Mouse (Mus musculus) lung, adult 2 months (tissue): ENCODE results near the gene Sdsl. TPM values are rescaled to one million over a fixed set of nuclear protein-coding genes. Genes with fewer than 3 reads are reported as not detected.

ENCODE experiments used
- DNase-seq: peaks from one replicate; pipeline ENCODE4 v3.0.0; 2022
- H3K4me1 ChIP-seq: fragments of 200-500 bp; 2 replicates; pipeline ENCODE4 v1.6.1; 2011; ENCODE audit warnings: low read length; ENCODE audit not compliant: control insufficient read depth, insufficient read depth
- H3K4me3 ChIP-seq: fragments of 200-500 bp; replicated peaks from 2 replicates; pipeline ENCODE3; 2011; ENCODE audit warnings: low read depth, mild to moderate bottlenecking, control low read depth, low read length; ENCODE audit errors: extremely low read depth
- CTCF ChIP-seq: fragments of 200-500 bp; IDR thresholded peaks from 2 replicates; pipeline ENCODE4 v1.5.1; 2011; ENCODE audit warnings: mild to moderate bottlenecking, low read length, control low read depth; ENCODE audit not compliant: insufficient read depth
- POLR2A ChIP-seq: fragments of 200-500 bp; IDR thresholded peaks from 2 replicates; pipeline ENCODE4 v1.6.1; 2011; ENCODE audit warnings: low read depth, mild to moderate bottlenecking, control low read depth, low read length, borderline replicate concordance; ENCODE audit errors: extremely low read depth
- WGBS: fragments of 180-500 bp; shearing (Covaris S2); methylation state at CpG from one replicate; pipeline ENCODE4 v1.1.7; 2018; 5-methylcytosine and 5-hydroxymethylcytosine counted together
- polyA plus RNA-seq: library from polyadenylated mRNA; depleted of rRNA; stranded (reverse); fragments of >200 nt; gene quantifications from 2 replicates; pipeline ENCODE4 v1.2.3, GENCODE M21; 2012

Sdsl gene
- polyA plus RNA-seq, 1 experiment, result 2.1 TPM

DNA sequence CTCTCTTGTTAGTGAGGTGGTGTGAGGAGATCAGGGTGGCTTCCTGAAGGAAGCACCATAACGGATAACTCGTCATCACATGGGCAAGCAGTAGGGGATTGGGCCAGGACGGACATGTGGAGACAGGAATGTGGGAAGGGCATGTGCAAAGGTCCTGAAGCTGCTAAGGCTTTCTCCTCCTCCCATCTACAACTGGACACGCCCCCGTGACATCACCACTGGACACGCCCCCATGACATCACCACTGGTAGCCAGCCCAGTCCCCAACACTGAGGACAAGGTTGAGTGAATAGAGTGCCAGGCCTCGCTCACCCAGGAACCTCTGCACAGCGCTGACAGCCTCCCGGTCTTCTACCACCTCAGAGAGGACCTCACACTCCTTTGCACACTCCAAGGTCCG is 13.5 kb downstream of the Sdsl start:
- Histone ChIP-seq H3K4me3 (no peak overlapping the region), H3K4me1 (no peaks in the 10 kb centered on the region)
- no peak for DNase-seq
- whole genome bisulfite sequencing, result 70% methylated on average over 10 of the region's 10 CpGs
- TF ChIP-seq CTCF, result no peak
- no peak for TF ChIP-seq POLR2A

DNA sequence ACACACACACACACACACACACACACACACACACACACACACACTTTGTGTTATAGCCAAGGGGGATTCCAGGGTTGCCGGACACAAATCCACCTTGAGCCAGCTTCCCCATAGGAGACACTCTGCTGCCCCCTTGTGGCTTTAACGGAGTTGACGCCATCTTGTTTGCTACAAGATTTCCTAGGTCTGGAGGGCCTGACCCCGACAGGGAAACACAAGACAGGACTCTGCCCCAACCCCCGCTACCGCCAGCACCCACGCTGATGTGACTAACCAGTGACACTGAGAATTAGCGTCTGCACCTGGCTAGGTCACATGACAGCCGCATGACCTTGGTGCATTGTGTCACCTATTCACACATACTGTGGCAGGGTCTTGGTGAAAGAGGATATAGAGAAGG is 15.0 kb downstream of the Sdsl start:
- WGBS, result 9% methylated on average over 9 of the region's 9 CpGs
- no peak overlapping the region for H3K4me3 ChIP-seq
- TF ChIP-seq CTCF, result peak; percentile 62
- TF ChIP-seq POLR2A, result no peak
- H3K4me1 ChIP-seq, result no peaks in the 10 kb centered on the region
- peak; percentile 19 for DNase-seq

DNA sequence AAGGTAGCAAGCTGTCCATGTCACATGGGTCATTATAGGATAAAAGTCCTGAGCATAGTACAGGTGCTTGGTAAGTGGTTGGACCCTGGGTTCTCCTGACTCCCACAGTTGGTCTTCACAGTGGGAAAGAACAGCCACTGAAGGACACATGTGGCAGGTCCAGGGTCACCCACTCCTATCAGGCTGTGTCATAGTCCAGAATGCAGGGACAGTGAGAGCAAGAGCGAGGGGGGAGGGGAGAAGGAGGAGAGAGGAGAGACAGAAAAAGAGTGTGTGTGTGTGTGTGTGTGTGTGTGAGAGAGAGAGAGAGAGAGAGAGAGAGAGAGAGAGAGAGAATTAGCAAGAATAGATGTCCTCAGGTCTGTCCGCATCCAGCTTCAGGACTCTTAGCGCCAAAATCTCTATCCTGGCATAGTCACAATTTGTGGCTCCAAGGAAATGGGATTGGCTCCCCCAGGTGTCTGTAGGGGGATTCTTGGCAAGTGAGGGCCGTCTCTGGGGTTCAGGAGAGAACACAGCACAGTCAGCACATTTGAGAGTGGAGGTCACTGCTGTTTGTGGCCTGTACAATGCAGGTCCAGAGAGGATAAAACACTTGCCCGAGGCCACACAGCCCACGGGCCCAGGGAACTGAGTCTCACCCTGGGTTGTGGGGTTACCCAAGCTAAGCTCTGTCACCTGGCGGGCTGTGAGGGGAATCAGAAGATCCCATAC is 15.6 kb downstream of the Sdsl start:
- 44% methylated on average over 7 of the region's 7 CpGs for WGBS

DNA sequence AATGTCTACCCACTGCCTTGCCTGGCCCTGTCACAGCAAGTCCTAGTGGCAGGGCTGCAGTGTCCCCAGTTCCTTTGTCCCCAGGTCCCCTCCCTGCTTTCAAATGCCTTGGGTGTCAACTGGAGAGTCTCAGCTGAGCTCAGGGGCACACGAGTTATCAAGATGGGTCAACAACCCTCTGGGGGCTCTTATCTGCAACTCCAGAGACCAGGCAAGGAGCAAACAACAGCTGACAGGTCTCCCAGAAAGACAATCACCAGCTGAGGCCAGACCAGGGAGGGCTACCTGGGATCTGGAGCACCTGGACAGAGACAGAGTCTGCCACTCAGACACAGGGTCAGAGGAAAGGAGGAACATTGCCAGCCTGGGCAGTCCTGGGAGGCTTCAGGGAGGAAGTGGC is 16.4 kb downstream of the Sdsl start:
- TF ChIP-seq POLR2A (no peak), CTCF (no peak)
- H3K4me1 ChIP-seq, result no peaks in the 10 kb centered on the region
- H3K4me3 ChIP-seq, result no peak overlapping the region
- 7% methylated on average over 1 of the region's 1 CpGs for WGBS
- DNase-seq, result no peak

More for the DNA sequence above, 15.6 kb downstream of the Sdsl start:
- Histone ChIP-seq H3K4me1 (no peaks in the 10 kb centered on the region), H3K4me3 (no peak overlapping the region)
- no peak for DNase-seq
- TF ChIP-seq CTCF (no peak), POLR2A (no peak)

DNA sequence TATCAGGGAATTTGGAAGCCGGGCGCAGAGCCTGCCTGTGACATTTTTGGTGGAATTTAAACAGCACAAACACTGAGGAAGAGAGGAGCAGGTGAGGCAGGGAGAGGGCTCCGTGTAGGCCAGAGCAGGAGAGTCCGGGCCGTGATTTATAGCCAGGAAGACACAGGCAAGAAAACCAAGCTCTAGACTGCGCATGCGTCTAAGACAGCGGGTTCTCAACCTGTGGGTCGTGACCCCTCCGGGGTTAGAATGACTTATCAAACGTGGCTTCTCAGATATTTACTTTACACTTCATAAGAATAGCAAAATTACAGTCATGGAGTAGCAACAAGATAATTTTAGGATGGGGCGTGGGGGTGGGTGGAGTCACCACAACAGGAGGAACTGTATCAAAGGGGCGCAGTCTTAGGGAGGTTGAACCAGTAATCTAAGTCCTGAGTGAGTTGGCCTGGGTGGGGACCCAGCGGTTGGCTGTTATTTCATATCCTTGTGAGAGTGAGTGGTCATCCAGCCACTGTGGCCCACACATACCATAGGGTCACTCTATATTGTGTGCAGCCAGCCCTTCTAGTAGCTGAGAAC is 17.8 kb downstream of the Sdsl start:
- 35% methylated on average over 14 of the region's 14 CpGs for WGBS
- no peak for TF ChIP-seq POLR2A
- TF ChIP-seq CTCF, result no peak
- no peaks in the 10 kb centered on the region for H3K4me1 ChIP-seq
- DNase-seq, result no peak
- H3K4me3 ChIP-seq, result no peak overlapping the region

DNA sequence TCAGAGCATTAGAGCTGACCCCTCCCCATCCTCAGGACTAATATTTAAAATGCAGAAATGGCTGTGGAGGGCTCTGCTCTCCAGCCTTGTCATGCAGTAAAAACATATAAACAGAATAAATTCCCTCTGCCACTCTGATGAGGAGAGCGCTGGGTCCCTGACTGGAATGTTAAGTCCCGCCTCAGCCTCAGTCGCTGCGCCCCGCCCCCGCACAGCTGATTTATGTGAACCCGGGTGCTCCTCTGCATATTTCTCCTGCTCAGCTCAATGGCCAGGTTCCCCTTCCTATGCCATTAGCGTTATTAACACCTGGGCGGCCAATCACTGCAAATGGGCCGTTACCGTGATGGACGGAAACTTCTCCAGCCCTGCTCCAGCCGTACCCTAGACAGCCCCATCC is 25.3 kb downstream of the Sdsl start:
- no peak for DNase-seq
- H3K4me3 ChIP-seq, result no peak overlapping the region
- H3K4me1 ChIP-seq, result no peaks in the 10 kb centered on the region
- 32% methylated on average over 13 of the region's 13 CpGs for WGBS
- TF ChIP-seq POLR2A, result no peak
- TF ChIP-seq CTCF, result no peak

DNA sequence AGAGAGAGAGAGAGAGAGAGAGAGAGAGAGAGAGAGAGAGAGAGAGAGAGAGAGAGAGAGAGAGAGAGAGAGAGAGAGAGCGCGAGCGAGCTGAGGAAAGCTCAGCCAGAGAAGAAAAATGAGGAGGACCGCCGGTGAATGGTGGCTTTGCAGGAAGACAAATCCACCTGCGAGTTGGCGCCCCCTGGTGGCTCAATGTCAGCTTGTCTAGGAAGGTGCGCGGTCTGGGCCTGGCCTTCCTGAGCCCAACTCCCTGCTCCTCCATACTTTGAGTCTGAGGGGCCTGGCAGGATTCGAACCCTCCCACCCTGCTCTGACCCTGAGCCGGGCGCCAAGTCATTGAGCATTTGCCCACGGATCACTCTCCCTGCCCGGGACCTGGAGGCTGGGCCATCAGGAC is 31.9 kb downstream of the Sdsl start:
- DNase-seq, result peak; percentile 76
- Histone ChIP-seq H3K4me1 (no peaks in the 10 kb centered on the region; the same call in none of the 2 replicates), H3K4me3 (no peak overlapping the region)
- WGBS, result 3% methylated on average over 14 of the region's 14 CpGs
- TF ChIP-seq POLR2A (no peak), CTCF (peak; percentile 78)

DNA sequence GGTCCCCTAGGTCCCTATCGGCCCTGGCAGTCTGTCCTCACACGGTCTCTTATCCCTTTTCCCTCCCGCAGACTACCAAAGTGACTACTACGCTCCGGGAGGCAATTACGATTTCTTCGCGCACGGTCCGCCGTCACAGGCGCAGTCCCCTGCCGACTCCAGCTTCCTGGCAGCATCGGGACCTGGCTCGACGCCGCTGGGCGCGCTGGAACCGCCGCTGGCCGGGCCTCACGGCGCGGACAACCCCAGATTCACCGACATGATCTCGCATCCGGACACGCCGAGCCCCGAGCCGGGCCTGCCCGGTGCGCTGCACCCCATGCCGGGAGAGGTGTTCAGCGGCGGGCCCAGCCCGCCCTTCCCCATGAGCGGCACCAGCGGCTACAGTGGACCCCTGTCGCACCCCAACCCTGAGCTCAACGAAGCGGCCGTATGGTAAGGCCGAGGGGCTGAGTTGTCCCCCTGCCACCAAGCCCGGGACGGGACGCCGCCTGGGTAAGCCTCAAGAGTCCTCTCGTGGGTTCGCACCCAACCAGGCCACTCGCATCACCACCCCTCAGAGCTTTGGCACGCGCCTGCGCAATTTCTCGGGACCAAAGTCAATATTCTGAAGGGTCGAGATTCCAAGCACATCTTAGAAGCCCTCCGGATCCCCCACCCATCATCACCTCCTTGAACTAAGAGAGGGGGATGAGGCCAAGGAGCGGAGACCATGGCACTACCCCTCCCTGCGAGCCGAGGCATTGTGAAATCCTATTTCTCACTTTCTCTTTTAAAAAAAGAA is 32.5 kb downstream of the Sdsl start:
- TF ChIP-seq CTCF (no peak), POLR2A (no peak)
- Histone ChIP-seq H3K4me3 (no peak overlapping the region), H3K4me1 (no peaks in the 10 kb centered on the region; the same call in none of the 2 replicates)
- 1% methylated on average over 61 of the region's 61 CpGs for WGBS
- DNase-seq, result peak; percentile 8

DNA sequence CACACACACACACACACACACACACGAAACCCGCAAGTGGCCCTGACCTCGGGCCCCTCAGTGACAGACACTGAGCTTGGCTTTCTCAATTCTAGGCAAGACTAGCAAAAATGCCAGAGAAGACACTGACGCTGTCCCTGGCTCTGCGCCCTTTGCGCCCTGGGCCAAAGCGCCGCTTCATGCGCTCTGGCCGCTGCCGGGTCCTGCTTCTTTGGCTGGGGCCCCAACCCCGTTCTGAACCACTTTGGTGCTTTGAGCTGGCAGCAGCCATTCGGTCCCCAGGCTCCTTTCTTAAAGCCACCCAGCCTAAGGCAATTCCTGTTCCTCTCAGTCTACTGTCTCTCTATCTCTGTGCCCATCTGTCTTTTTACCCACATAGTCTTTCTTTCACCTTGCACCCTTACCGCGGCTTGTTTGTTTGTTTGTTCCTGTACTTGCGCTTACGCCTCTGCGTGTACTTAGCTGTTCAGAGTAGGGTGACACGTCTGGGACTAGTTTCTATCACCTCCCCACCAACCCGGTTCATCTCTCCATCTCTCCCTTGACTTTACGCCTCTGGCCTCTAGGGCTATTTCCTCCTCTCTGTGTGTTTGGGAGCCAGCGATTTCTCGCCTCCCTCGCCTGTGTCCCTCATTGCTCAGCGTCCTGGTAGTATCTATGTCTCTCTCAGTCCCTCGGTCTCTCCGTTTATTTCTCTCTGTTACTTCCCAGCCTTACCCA is 33.5 kb downstream of the Sdsl start:
- 3% methylated on average over 27 of the region's 27 CpGs for WGBS
- no peak for TF ChIP-seq POLR2A
- TF ChIP-seq CTCF, result no peak
- Histone ChIP-seq H3K4me1 (no peaks in the 10 kb centered on the region; the same call in none of the 2 replicates), H3K4me3 (no peak overlapping the region)
- no peak for DNase-seq

DNA sequence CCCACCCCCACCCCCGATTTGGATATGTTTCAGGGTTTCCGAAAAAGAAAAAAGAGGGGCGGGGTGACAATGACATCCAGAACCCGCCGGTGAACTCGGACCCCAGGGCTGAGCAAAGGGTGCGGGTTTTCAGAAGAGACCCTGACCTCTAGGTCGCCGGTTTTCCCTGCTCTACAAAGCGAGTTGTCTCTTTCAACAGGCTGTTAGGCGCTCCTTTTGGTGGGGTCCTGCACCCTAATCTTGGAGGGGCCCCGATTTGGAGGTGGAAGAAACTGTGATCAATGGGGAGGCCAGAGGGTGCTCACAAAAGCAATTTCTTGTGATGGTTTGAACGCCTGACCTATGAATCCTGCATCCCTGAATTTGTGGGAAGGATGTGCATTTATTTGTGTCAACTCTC is 34.1 kb downstream of the Sdsl start:
- no peak for TF ChIP-seq CTCF
- no peak for TF ChIP-seq POLR2A
- no peak overlapping the region for H3K4me3 ChIP-seq
- WGBS, result 3% methylated on average over 13 of the region's 13 CpGs

More for the DNA sequence above, 34.1 kb downstream of the Sdsl start:
- DNase-seq, result no peak
- H3K4me1 ChIP-seq, result no peaks in the 10 kb centered on the region; the same call in none of the 2 replicates
